Mouse (Mus musculus) cerebellum, postnatal 4 days (tissue): ENCODE results near the gene Arhgef25.
"Not testable (repeated sequence)": the region's sequence is repeated elsewhere in the genome, so short reads cannot be mapped to it uniquely, and the experiment has no call there.

Source experiments
- DNase-seq, 2 experiments: peaks; one replicate each; pipeline ENCODE4 v3.0.0; 2022; ENCODE audit warnings: low spot score in 2 of 2, mixed read lengths in 1 of 2

Gene Arhgef25

DNA sequence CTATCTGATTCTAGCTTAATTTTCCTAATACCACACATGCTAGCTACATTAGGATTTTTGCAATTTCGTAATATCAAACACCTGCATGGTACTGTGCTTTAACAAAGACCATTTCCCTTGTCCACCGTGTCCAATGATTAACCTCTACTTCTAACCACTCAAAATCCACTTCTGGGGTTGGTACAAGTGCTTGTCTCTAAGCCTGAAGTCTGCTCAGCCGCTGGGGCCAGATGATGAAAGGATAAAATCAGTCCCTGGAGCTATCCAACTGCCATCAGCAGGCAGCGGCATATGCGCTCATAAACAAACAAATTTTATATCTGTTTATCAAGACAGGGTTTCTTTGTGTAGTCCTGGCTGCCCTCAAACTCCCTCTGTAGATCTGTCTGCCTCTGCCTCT, 14.7 kb upstream of the Arhgef25 start:
- no peak for DNase-seq

- DNase-seq: no peak
Measured at GRCm38 (mm10) chr10:127203106-127203505, 13.2 kb upstream of the Arhgef25 start.

DNA sequence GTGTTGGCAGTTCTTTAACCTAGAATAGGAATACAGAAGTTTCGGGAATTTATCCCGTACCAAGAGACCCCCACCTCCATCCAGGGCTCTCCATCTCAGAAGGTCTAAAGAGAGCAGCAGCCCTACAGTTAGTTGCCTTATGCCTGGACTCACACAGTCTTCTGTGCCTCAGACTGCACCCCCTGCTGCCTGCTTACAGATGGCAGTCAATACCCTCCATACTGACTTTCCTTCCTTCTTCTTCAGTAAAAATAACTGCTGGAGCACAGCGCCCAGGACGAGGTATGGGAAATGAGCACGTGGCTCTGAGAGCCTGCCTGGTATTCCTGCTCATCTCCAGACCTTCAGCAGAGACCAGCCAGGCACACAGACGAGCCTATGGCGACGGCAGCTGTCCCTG, 10.4 kb upstream of the Arhgef25 start:
- DNase-seq: no peak

DNA sequence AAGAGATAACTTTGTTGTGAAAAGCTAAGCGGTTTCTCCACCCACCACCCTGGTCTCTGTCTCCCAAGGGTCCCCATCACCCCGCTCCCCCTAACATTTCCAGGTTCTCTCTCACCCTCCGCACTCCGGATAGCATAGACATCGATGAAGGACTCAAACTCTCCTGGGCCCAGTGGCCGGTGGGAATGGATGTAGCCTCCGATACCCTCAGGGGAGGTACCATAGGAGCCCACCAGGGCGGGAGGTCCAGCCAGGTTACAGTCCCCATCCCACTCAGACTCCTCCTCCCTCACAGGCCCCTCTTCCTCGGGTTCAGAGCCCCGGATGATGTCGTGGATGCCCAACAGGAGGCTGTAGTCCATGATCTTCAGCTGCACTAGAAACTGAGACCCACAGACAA, 9.6 kb upstream of the Arhgef25 start:
- DNase-seq: no peak

DNA sequence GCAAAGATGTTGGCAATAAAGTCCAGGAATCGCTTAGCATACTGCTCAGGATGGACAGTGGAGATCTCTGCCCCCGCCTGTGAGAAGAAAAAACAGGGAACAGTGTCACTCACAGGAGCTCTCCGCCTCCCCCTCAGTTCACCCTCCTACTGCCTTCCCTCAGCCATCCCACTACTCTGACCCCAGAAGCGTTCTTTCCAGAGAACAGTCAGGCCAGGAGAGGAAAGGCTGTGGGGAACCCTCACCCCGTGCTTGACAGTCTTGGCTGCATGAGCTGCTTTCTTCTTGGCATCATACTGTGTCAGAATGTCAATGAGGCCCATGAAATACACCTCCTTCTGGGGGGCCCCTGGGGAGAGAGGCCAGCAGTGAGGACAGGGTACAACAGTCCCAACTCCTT, 9.2 kb upstream of the Arhgef25 start:
- no peak for DNase-seq

DNA sequence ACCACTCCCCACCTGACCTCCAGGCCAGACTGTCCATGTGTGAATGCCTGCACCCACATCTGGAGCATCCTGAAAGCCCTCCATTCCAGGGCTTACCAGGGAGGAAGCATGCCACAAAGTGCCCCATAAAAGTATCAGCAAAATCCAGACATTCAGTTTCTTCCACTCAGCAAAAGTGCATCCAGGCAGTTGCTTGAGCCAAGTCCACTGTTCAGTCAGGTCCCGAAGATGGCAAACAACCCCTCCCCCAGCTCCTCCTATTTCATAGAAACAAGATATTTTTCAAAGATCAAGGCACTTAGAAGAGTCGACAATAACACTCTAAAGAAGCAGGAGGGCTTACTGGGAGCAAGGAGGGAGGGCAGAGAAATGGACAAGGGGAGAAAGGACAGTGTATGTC, 8.6 kb upstream of the Arhgef25 start:
- no peak for DNase-seq

- no peak for DNase-seq
Measured at GRCm38 (mm10) chr10:127197505-127198110, 7.7 kb upstream of the Arhgef25 start.

DNA sequence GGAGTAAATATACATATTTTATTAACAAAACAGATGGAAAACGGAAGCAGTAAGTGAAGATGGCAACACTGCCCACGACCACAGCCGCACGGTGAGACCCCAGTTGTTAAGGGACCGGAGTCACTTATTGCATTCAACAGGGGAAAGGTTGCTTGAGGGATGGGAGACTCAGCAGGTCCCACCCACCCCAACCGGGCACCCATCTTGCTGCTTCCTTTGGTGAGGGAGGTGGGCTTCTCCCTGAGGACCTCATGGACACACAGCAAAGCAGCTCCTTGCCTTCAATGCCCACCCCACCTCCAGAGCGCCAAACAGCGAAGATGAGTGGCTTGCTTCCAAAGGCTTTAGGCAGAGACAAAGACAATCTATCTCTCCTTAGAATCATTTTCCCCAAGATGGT, 7.2 kb upstream of the Arhgef25 start:
- no peak for DNase-seq

- no peak for DNase-seq
Measured at GRCm38 (mm10) chr10:127196392-127196791, 6.5 kb upstream of the Arhgef25 start.

GRCm38 (mm10) chr10:127195328-127196129, 5.6 kb upstream of the Arhgef25 start, which contains the start of gene Dtx3:
Gene Dtx3, minus strand, starts transcription at chr10:127195728.
- peak in 1 of 2 experiments; percentile 49 for DNase-seq

- DNase-seq: peak in 1 of 2 experiments; percentile 47
Measured at GRCm38 (mm10) chr10:127194428-127195327, 4.8 kb upstream of the Arhgef25 start.

- DNase-seq: no peak
Measured at GRCm38 (mm10) chr10:127193011-127193410, 3.1 kb upstream of the Arhgef25 start.

DNA sequence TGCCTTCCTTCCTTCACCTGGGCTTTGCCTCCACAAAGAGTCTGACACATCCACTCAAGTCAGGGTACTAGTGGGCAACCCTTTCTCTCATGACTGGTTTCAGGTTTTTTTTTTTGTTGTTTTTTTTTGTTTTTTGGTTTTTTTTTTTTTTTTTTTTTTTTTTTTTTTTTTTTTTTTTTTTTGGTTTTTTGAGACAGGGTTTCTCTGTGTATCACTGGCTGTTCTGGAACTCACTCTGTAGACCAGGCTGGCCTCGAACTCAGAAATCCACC, 2.1 kb upstream of the Arhgef25 start:
- DNase-seq: not testable (repeated sequence)

GRCm38 (mm10) chr10:127191191-127192056, 1.5 kb upstream of the Arhgef25 start:
- DNase-seq: no peak

GRCm38 (mm10) chr10:127190398-127191190, 711 bp upstream of the Arhgef25 start:
- DNase-seq: no peak

- no peak for DNase-seq
Measured at GRCm38 (mm10) chr10:127189116-127189650, 700 bp downstream of the Arhgef25 start.

DNA sequence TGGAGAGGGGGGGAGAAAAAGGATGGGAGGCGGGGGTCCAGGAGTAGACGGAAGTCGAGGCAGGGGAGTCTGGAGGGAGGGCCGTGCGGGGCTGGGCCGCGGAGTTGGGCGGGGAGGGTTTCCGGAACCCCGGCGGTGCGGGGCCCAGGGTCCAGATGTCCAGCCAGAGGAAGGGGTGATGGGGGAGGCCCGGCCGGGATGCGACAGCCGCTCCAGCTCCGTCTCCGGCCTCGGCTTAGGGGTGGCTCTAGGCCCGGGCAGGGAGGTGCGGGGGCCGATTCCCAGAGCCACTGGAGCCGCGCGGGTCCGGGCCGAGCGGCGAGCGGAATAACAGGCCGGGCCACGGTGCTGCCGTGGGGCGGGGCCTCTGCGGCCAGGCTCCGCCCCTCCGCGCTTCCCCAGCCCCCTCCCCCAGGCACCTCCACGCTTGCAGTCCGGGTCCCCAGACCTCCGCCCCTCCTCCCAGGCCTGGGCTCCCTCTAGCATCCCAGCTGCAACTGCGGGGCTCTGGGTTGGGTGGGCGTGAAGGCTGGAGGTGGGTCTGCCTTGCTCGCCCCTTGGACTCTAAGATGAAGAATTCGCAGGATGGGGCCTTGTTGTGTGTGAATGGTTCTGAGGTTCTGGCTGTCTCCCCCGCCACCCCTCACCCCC, 1.3 kb downstream of the Arhgef25 start:
- DNase-seq: peak; percentile 31 to 75

GRCm38 (mm10) chr10:127188079-127188453, 1.8 kb downstream of the Arhgef25 start:
- no peak for DNase-seq

- no peak for DNase-seq
Measured at GRCm38 (mm10) chr10:127187371-127188078, 2.4 kb downstream of the Arhgef25 start.
